Mouse (Mus musculus) hindbrain, embryonic 15.5 days (tissue): ENCODE measurements around the gene Prr5l. TPM values are rescaled to one million over a fixed set of nuclear protein-coding genes. Genes with fewer than 3 reads are reported as not detected.

Experiments used
- ATAC-seq: fragments of 200-750 bp; cut with Nextera tagmentation; 2 replicates; pipeline ENCODE4 v1.8.0; 2017; ENCODE audit warnings: low read depth, moderate number of reproducible peaks, moderate TSS enrichment; ENCODE audit not compliant: low FRiP score
- H3K27ac ChIP-seq: fragments of 300-500 bp; sonication (generic); replicated peaks from 2 replicates; pipeline ENCODE4 v1.5.1; 2015; ENCODE audit warnings: mild to moderate bottlenecking, inconsistent platforms
- H3K27me3 ChIP-seq: fragments of 300-500 bp; sonication (generic); 2 replicates; pipeline ENCODE4 v1.6.1; 2015; ENCODE audit warnings: control low read depth, inconsistent platforms
- H3K36me3 ChIP-seq: fragments of 300-500 bp; sonication (generic); 2 replicates; pipeline ENCODE4 v1.6.1; 2015; ENCODE audit warnings: control low read depth, inconsistent platforms
- H3K4me1 ChIP-seq: fragments of 300-500 bp; sonication (generic); replicated peaks from 2 replicates; pipeline ENCODE4 v1.6.1; 2015; ENCODE audit warnings: control low read depth, inconsistent platforms
- H3K4me2 ChIP-seq: fragments of 300-500 bp; sonication (generic); 2 replicates; pipeline ENCODE4 v1.6.1; 2015; ENCODE audit warnings: moderate library complexity, mild to moderate bottlenecking, inconsistent platforms
- H3K4me3 ChIP-seq: fragments of 300-500 bp; sonication (generic); 2 replicates; pipeline ENCODE4 v1.5.1; 2015; ENCODE audit warnings: mild to moderate bottlenecking, inconsistent platforms
- H3K9ac ChIP-seq: fragments of 300-500 bp; sonication (generic); 2 replicates; pipeline ENCODE4 v1.6.1; 2015; ENCODE audit warnings: inconsistent platforms
- H3K9me3 ChIP-seq: fragments of 300-500 bp; sonication (generic); 2 replicates; pipeline ENCODE4 v1.6.1; 2016; ENCODE audit warnings: control low read depth, inconsistent platforms
- WGBS: fragments of 180-500 bp; shearing (Covaris S2); methylation state at CpG from one replicate; pipeline ENCODE4 v1.1.7; 2015; 5-methylcytosine and 5-hydroxymethylcytosine counted together
- polyA plus RNA-seq: library from polyadenylated mRNA; unstranded; fragments of >200 nt; fragmentation: Nextera tagmentation; extraction: Ambion mirVana; gene quantifications from 2 replicates; pipeline ENCODE4 v1.2.1, GENCODE M21; 2015

Gene Prr5l
- polyA plus RNA-seq, 1 experiment from 2014 or later = 5.9 TPM

DNA sequence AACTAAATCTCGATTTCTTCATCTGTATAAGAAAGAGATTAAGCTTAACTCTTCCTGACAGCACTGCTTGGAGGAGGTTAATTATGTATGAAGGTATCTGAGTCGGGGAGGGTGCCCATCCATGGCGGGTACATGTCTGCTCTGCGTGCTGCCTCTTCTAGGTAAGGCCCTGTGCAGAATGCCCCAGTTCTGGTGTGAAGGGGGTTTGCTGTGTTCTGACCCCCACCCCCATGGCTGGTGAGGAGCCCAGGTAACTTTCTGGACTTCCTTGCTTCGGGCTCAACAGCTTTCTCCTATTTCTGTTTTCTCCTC is 23.5 kb upstream of the Prr5l start:
- Histone ChIP-seq H3K9ac (peak overlapping the region; percentile 34), H3K27ac (peak overlapping the region; percentile 52; the same call in 1 of the 2 replicates), H3K4me1 (peaks cover 10% of the 10 kb centered on the region), H3K9me3 (no peaks in the 10 kb centered on the region), H3K4me2 (peak overlapping the region; percentile 51), H3K36me3 (no peaks in the 10 kb centered on the region), H3K4me3 (no peak overlapping the region), H3K27me3 (no peaks in the 10 kb centered on the region)
- ATAC-seq = 0 out of 2 replicates have a peak, but pooled peaks have one; percentile 24
- 62% methylated on average over 5 of the region's 5 CpGs for WGBS

DNA sequence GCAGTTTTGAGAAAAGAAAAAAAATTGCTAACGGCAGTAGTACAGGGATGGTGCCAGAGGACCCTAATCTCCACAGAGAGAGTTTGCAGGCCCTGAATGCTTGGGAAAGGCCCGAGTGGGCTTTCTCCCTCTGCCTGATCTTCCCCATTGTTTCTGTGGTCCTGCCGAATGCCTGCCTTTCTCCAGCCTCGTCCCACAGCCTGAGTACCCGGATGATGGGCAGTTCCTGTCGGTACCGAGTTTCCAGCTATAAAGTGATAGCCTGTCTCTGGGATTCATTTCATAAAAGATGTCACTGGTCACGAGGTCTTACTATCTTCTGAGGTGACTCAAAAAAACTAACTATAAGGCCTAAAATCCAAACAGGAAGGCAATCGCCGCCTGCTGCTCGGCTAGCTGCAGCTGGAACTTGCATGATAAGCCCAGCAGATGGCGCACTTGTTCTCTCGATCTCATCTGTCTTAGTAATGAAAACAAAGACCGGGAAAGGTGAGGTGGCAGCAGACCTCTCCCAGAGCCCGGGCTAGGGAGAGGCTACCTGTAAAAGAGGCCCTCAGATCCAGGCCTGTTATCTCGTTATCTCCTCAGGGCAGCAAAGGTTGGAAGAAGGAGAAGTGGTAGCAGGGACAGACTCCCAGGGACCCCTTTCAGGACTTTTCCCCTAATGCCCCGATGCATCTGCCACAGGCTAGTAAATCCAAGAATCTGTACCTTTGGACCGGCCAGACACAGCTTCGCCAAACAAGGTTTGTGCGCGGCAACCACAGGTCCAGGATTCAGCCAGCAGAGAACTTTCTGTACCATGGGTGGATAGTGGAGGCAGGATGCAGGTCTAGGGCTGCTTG is 22.9 kb upstream of the Prr5l start:
- peak overlapping the region; percentile 52 for H3K27ac ChIP-seq

DNA sequence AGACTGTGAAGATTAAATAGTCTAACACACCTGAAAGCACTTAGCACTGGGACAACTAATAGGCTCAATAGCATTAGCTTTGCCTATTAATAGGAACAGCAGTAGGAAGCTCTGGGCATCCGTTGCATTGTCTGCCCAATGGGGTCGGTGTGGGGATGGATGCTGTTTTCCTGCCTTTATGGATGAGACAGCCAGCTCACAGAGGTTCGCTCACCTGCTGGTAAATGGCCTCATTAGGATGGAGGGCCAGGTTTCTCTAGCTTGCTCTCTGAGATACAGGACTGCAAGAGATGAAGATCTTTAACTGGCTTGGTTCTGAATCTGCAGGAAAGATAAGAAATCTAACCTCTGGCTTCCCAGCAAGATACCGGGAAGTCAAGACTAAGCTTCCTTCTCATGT is 19.4 kb upstream of the Prr5l start:
- no peak overlapping the region for H3K4me2 ChIP-seq
- H3K9me3 ChIP-seq = no peaks in the 10 kb centered on the region
- H3K27me3 ChIP-seq = no peaks in the 10 kb centered on the region
- H3K4me1 ChIP-seq = peaks cover 13% of the 10 kb centered on the region
- H3K4me3 ChIP-seq = no peak overlapping the region
- WGBS = 70% methylated on average over 4 of the region's 4 CpGs
- no peak for ATAC-seq
- no peak overlapping the region for H3K27ac ChIP-seq
- peaks cover 4% of the 10 kb centered on the region; the same call in 1 of the 2 replicates for H3K36me3 ChIP-seq
- H3K9ac ChIP-seq = no peak overlapping the region

More for the DNA sequence above, 22.9 kb upstream of the Prr5l start:
- Histone ChIP-seq H3K4me3 (peak overlapping the region; percentile 14; the same call in 1 of the 2 replicates), H3K27me3 (no peaks in the 10 kb centered on the region), H3K9ac (peak overlapping the region; percentile 34), H3K4me2 (peak overlapping the region; percentile 51), H3K4me1 (peaks cover 10% of the 10 kb centered on the region), H3K9me3 (no peaks in the 10 kb centered on the region), H3K36me3 (no peaks in the 10 kb centered on the region)
- 24% methylated on average over 21 of the region's 21 CpGs for WGBS
- ATAC-seq = peak; percentile 75

DNA sequence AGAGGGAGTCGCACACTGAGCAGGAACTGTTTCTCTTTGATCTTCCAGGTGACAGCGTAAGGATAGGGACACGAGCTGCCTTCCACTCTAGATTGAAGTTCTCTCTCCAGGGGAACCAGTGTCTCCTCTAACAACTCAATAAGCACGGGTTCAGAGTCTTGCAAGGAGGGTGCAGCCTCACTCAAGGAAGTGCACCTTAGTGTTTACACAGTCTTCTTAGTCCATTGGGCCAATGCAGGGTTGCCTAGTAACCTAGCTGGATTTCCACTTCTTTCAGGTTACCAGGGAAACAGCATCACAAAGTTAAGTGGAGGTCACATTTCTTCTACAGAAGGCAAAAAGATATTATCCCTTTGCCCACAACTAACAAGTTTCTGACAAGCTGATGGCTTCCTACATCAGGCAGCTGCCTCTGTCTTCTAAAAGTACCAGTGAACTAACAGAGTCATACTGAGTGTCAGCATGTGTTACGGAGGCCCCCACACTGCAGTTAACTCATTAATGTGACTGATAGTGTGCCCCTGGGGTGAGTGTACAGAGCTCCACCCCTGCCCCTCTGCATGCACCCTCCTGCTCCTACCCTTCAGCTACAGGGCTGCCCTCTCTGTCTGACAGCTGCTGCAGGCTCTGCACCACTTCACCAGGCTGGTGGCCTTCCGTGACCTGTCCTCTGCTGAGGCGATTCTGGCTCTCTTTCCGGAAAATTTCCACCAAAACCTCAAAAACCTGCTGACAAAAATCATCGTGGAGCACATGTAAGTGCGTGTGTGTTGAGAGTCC is 13.8 kb upstream of the Prr5l start:
- Histone ChIP-seq H3K9me3 (no peaks in the 10 kb centered on the region), H3K9ac (no peak overlapping the region), H3K27me3 (no peaks in the 10 kb centered on the region), H3K4me3 (no peak overlapping the region), H3K36me3 (peaks cover 4% of the 10 kb centered on the region; the same call in 1 of the 2 replicates), H3K4me1 (peaks cover 14% of the 10 kb centered on the region), H3K27ac (no peak overlapping the region), H3K4me2 (no peak overlapping the region)
- WGBS = 62% methylated on average over 10 of the region's 10 CpGs
- 0 out of 2 replicates have a peak, but pooled peaks have one; percentile 23 for ATAC-seq

DNA sequence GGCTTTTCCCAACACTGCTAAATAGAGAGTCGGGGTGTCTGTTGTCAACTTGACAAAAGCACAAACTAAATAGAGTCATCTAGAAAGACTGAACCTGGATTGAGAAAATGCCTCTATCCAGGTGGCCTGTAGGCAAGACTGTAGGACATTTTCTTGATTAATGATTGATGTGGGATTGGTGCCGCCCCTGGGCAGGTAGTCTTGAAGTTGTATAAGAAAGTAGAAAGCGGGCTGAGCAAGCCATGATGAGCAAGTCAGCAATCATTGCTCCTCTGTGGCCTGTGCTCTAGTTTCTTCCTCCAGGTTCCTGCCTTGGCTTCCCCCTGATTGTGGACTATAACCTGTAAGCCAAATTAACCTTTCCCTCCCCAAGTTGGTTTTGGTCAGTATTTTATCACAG is 11.3 kb upstream of the Prr5l start:
- no peaks in the 10 kb centered on the region for H3K27me3 ChIP-seq
- no peak overlapping the region for H3K9ac ChIP-seq
- H3K4me1 ChIP-seq = peaks cover 18% of the 10 kb centered on the region
- no peaks in the 10 kb centered on the region; the same call in 1 of the 2 replicates for H3K36me3 ChIP-seq
- no peak overlapping the region for H3K4me2 ChIP-seq
- no peak overlapping the region for H3K27ac ChIP-seq
- no peak overlapping the region for H3K4me3 ChIP-seq
- ATAC-seq = no peak
- H3K9me3 ChIP-seq = no peaks in the 10 kb centered on the region
- WGBS = 95% methylated on average over 3 of the region's 3 CpGs

DNA sequence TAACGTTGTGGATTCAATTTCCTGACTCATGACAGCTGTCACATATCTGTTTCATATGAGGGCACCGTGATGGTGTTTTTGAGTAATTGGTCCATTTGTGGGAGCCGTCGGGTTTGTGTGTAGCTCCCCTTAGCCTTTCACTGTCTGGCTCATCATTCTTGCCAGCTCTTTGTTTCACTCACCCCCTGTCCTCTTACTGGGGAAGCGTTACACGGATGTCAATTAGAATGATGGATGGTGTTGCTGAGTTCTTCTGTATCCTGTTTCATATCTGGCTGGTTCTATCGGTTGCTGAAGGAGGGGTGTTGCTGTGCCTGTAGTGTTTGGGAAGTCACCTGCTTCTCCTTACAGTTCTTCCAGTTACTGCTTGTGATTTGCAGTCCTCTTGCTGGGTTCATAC is 8.3 kb upstream of the Prr5l start:
- Histone ChIP-seq H3K9me3 (no peaks in the 10 kb centered on the region), H3K4me2 (no peak overlapping the region), H3K27ac (no peak overlapping the region), H3K9ac (no peak overlapping the region), H3K27me3 (no peaks in the 10 kb centered on the region), H3K4me1 (peaks cover 19% of the 10 kb centered on the region), H3K4me3 (no peak overlapping the region), H3K36me3 (no peaks in the 10 kb centered on the region; the same call in 1 of the 2 replicates)
- 24% methylated on average over 7 of the region's 7 CpGs for WGBS
- ATAC-seq = 0 out of 2 replicates have a peak, but pooled peaks have one; percentile 38

DNA sequence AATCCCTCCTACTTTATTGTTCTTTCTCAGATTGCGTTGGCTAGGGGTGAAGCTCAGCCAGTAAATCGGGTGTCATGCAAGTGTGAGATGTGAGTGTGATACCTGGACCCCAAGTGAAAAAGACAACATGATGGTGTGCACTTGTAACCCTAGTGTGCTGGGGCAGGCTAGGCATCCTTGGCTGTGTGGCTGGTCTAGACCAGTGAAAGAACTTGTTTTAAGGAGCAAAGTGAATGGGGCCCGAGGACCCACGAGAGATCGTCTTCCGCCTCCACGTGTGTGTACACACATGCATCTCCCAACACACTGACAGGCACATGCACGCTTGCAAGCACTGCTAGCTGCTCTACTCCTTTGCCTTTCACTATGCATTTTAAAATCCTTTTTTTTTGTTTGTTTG is 6.1 kb upstream of the Prr5l start:
- Histone ChIP-seq H3K4me1 (peaks cover 18% of the 10 kb centered on the region), H3K4me3 (no peak overlapping the region), H3K36me3 (no peaks in the 10 kb centered on the region), H3K9me3 (no peaks in the 10 kb centered on the region), H3K9ac (no peak overlapping the region), H3K4me2 (no peak overlapping the region), H3K27ac (no peak overlapping the region), H3K27me3 (no peaks in the 10 kb centered on the region)
- WGBS = 95% methylated on average over 8 of the region's 8 CpGs
- no peak for ATAC-seq

DNA sequence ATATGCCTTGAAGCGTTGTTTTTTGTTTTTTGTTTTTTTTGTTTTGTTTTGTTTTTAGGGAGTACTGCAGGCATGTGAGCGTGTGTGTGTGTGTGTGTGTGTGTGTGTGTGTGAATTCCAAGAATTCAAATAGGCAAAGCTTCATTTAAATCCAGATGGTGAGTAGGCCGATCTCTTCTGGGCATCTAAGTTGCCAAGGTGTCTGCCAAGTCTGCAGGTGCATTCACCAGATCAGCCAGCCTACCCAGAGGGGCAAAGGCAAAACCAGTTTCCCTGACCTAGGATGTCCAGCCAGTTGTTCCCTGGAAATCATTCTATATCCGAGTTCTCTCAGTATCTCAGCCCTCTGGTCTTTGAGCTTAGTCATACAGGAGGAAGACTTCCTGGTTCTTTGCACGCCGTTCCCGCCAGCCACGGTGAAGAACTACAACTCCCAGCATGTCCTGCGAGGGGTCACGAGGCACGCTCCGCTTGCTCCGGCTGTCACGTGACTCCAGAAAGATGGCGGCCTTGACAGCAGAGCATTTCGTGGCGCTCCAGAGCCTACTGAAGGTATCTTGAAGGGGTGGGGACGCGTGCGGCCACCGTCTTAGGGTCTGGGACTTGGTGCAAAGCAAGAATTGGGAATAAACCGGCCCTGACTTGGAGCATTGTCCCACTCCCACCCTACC is 3.1 kb upstream of the Prr5l start, which contains the start of gene Commd9:
Gene Commd9 (plus strand): TSS at position 480 of the 671 bp plus-strand sequence.
- no peaks in the 10 kb centered on the region for H3K9me3 ChIP-seq
- WGBS = 12% methylated on average over 22 of the region's 22 CpGs
- no peaks in the 10 kb centered on the region for H3K36me3 ChIP-seq
- peak; percentile 95 for ATAC-seq
- H3K27ac ChIP-seq = peak within 1 kb of the TSS; percentile 83
- H3K4me3 ChIP-seq = peak within 1 kb of the TSS; percentile 79
- H3K4me2 ChIP-seq = peak within 1 kb of the TSS; percentile 77
- H3K9ac ChIP-seq = peak within 1 kb of the TSS; percentile 77
- no peaks in the 10 kb centered on the region for H3K27me3 ChIP-seq
- peaks cover 16% of the 10 kb centered on the region for H3K4me1 ChIP-seq

DNA sequence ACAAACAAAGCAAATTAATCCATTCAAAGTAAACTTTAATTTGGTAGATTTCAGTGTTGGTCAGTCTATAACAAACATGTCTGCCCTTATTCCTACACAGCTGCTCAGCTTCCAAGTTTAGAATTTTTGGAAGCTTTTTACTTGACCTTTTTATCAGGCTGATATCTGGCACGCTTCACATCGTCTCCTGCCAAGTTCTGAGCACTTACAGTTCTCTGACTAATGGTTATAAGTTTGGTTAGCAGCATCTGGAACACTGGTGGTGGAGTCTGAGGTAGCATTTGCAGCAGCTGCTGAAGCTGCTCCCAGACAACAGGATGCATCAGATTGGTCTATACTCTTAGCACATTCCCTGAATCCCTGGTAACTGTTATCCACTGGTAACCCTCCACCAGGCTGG is 1.5 kb upstream of the Prr5l start:
- Histone ChIP-seq H3K4me1 (peaks cover 11% of the 10 kb centered on the region), H3K9me3 (no peaks in the 10 kb centered on the region), H3K36me3 (no peaks in the 10 kb centered on the region), H3K27me3 (0 out of 2 replicates have a peak, but pooled peaks cover 3% of the 10 kb centered on the region), H3K9ac (no peak overlapping the region), H3K27ac (no peak overlapping the region), H3K4me3 (no peak overlapping the region), H3K4me2 (no peak overlapping the region)
- 83% methylated on average over 2 of the region's 2 CpGs for WGBS
- ATAC-seq = no peak

DNA sequence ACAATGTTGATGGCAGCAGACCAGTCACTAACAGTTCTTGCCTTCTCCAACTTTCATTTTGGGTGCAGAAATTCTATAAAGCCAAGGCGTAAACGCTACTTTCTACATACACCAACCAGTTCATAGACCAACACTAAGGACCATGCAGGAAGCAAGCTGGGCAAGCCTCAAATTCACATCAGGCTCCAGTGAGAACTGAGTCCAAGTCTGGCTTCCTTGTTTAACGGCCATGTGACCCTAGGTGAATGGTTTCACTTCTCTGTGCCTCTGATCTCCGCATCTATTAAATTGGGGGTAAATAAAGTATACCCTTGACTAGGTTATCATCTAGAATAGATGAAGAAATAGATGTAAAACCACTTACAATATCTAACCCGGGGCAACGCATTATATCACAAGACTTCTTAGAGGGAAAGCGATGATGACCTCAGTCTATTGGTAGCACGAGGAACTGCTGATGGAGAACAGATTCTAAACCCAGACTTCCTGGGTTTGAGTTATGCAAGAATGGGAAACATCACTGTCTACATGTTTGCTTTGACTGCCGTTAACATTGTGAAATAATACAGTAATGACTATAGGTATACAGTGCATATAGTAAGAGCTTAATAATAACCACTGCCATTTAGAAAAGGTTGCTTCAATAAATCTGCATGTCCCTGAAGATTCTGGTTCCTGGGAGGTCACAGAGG is 1.2 kb downstream of the Prr5l start:
- ATAC-seq = no peak
- no peak overlapping the region for H3K27ac ChIP-seq
- no peak overlapping the region for H3K4me2 ChIP-seq
- no peak overlapping the region for H3K9ac ChIP-seq
- peaks cover 2% of the 10 kb centered on the region for H3K4me1 ChIP-seq
- H3K27me3 ChIP-seq = 0 out of 2 replicates have a peak, but pooled peaks cover 6% of the 10 kb centered on the region
- H3K9me3 ChIP-seq = no peaks in the 10 kb centered on the region
- WGBS = 92% methylated on average over 9 of the region's 9 CpGs
- no peak overlapping the region for H3K4me3 ChIP-seq
- H3K36me3 ChIP-seq = no peaks in the 10 kb centered on the region

DNA sequence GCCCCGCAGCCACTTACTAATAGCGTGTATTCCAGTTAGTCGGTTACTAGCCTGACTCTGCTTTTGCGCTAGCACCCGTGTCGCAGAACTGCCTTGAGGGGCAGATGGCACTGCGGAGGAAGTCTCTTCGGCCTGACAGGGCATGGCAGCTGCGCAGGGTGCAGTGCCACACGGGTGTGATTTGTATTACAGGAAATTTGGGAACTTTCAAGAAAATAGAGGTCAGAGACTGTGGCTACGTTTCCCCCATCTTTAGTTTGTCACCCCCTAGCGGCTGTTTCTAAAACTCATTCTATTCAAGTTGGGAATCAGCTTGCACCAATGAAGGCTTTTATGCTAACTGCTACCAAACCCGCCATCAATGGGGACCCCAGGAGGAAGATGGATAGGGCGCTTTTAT is 11.6 kb downstream of the Prr5l start:
- no peak for ATAC-seq
- no peaks in the 10 kb centered on the region for H3K9me3 ChIP-seq
- WGBS = 28% methylated on average over 14 of the region's 14 CpGs

More for the DNA sequence above, 11.6 kb downstream of the Prr5l start:
- no peak overlapping the region for H3K9ac ChIP-seq
- H3K27ac ChIP-seq = no peak overlapping the region
- H3K4me2 ChIP-seq = peak overlapping the region; percentile 36
- no peak overlapping the region for H3K4me3 ChIP-seq
- H3K4me1 ChIP-seq = no peaks in the 10 kb centered on the region
- H3K36me3 ChIP-seq = no peaks in the 10 kb centered on the region
- H3K27me3 ChIP-seq = no peaks in the 10 kb centered on the region; the same call in 1 of the 2 replicates
